In the genomic region with DNA sequence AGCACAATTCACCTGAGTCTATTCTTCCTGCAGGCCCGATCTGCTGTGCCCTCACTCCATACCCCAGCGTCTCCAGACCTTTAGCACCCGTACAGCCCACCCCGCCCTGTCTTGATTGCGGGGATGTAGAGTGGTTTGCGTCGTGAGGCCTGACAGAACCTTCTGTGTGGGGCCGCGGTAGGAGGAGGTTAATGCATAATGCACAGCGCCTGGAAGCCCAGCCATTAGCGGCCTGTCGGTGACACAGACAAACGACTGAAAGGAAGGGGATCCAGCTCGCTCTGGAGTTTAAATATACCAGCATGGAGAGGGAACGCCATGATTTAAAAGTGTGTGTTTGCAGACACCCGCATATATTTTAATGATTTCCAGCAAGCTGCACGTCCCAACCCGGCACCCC, we compare ENCODE assay signal across 20 mouse cellular contexts.
DNase-seq lines count a peak whose midpoint lies in the region; ATAC-seq and TF ChIP-seq lines count a peak whose summit lies in the region.
"Had no signal": no experiment of that assay in that cellular context is flagged by ENCODE, and none has a peak within 500 bp of the region (broad histone marks: within the 10 kb centered on the region; RNA-seq: fewer than 3 reads in every experiment).

No protein-coding gene starts in this region.

- peaks cover 87% of the 10 kb centered on the region for H3K27me3 ChIP-seq in heart, embryonic 12.5 days (replicated peaks)
- peaks cover 100% of the 10 kb centered on the region for H3K27me3 ChIP-seq in liver, embryonic 12.5 days (replicated peaks)
- H3K27me3 ChIP-seq in liver, postnatal 0 days (ENCODE audit: insufficient read depth, low read length): peaks cover 66% of the 10 kb centered on the region
- no peaks in the 10 kb centered on the region for H3K27me3 ChIP-seq in G1E (ENCODE audit: insufficient read depth, low read length)

- H3K4me2 ChIP-seq in heart, embryonic 12.5 days: no peak overlapping the region
- H3K4me2 ChIP-seq in liver, embryonic 12.5 days: peak overlapping the region; percentile 89
- no peak overlapping the region for H3K4me2 ChIP-seq in liver, postnatal 0 days (ENCODE audit: low read depth, low read length)
- H3K4me2 ChIP-seq: stomach, embryonic 15.5 days had no signal

- H3K36me3 ChIP-seq in heart, embryonic 12.5 days: no peaks in the 10 kb centered on the region
- H3K36me3 ChIP-seq in liver, embryonic 12.5 days: no peaks in the 10 kb centered on the region
- no peaks in the 10 kb centered on the region for H3K36me3 ChIP-seq in liver, postnatal 0 days (replicated peaks; ENCODE audit: insufficient read depth, low read length)
- no peaks in the 10 kb centered on the region for H3K36me3 ChIP-seq in G1E (replicated peaks)
- H3K36me3 ChIP-seq: heart, embryonic 10.5 days; stomach, embryonic 15.5 days had no signal

- no peak overlapping the region for H3K4me3 ChIP-seq in heart, embryonic 12.5 days
- H3K4me3 ChIP-seq in liver, embryonic 12.5 days: no peak overlapping the region
- no peak overlapping the region for H3K4me3 ChIP-seq in liver, postnatal 0 days (ENCODE audit: low read depth, low read length)
- H3K4me3 ChIP-seq in G1E (ENCODE audit: low read depth, low read length): peak overlapping the region; percentile 61; the same call in 1 of the 2 replicates
- H3K4me3 ChIP-seq: stomach, embryonic 15.5 days had no signal

- H3K9ac ChIP-seq in heart, embryonic 12.5 days: peak overlapping the region; percentile 36; the same call in 1 of the 2 replicates
- H3K9ac ChIP-seq in liver, embryonic 12.5 days: no peak overlapping the region
- no peak overlapping the region for H3K9ac ChIP-seq in liver, postnatal 0 days (replicated peaks)
- H3K9ac ChIP-seq: forebrain, postnatal 0 days; stomach, embryonic 15.5 days had no signal

- ATAC-seq in heart, embryonic 12.5 days (ENCODE audit: insufficient number of reproducible peaks, low FRiP score): no peak
- no peak for ATAC-seq in liver, embryonic 12.5 days
- ATAC-seq in liver, postnatal 0 days: no peak
- ATAC-seq in G1E (ENCODE audit: extremely low read depth, insufficient number of reproducible peaks, low FRiP score, poor library complexity, severe bottlenecking): no peak
- ATAC-seq: forebrain, postnatal 0 days; lung, postnatal 0 days had no signal

- peaks cover 59% of the 10 kb centered on the region for H3K4me1 ChIP-seq in heart, embryonic 12.5 days (replicated peaks)
- peaks cover 71% of the 10 kb centered on the region for H3K4me1 ChIP-seq in liver, embryonic 12.5 days
- H3K4me1 ChIP-seq in liver, postnatal 0 days (ENCODE audit: insufficient read depth): peaks cover 14% of the 10 kb centered on the region; the same call in 1 of the 2 replicates
- H3K4me1 ChIP-seq in G1E (ENCODE audit: insufficient read depth, low read depth, low read length): peaks cover 48% of the 10 kb centered on the region

- 10% methylated on average over 18 of the region's 18 CpGs for WGBS in heart, embryonic 12.5 days
- WGBS in liver, embryonic 12.5 days (ENCODE audit: insufficient replicate concordance): 12% methylated on average over 18 of the region's 18 CpGs
- 29% methylated on average over 18 of the region's 18 CpGs for WGBS in liver, postnatal 0 days (ENCODE audit: insufficient replicate concordance)

- TF ChIP-seq CTCF in liver, postnatal 0 days (IDR thresholded peaks at IDR 0.05; ENCODE audit: low read depth): no peak
- TF ChIP-seq CTCF in G1E (IDR thresholded peaks at IDR 0.05; ENCODE audit: low read depth, low read length): no peak

- H3K9me3 ChIP-seq in heart, embryonic 12.5 days (replicated peaks): peaks cover 7% of the 10 kb centered on the region; the same call in 1 of the 2 replicates
- H3K9me3 ChIP-seq in liver, embryonic 12.5 days (replicated peaks): no peaks in the 10 kb centered on the region
- H3K9me3 ChIP-seq in liver, postnatal 0 days (ENCODE audit: low read length): no peaks in the 10 kb centered on the region
- H3K9me3 ChIP-seq in G1E (replicated peaks): no peaks in the 10 kb centered on the region
- H3K9me3 ChIP-seq: heart, embryonic 10.5 days; stomach, embryonic 15.5 days had no signal

- no peak for TF ChIP-seq EP300 in liver, postnatal 0 days (IDR thresholded peaks at IDR 0.05; ENCODE audit: low read depth)

- DNase-seq in heart, adult 11 months: no peak
- no peak for DNase-seq in liver, postnatal 0 days
- peak; percentile 36 for DNase-seq in 416B (ENCODE audit: low read depth)
- no peak for DNase-seq in G1E (ENCODE audit: low spot score)
- no peak for DNase-seq in urinary bladder, postnatal 10 days (ENCODE audit: low spot score)
- DNase-seq in spleen, postnatal 36 days (ENCODE audit: low spot score in 2 of 2): no peak
- DNase-seq: adrenal gland, postnatal 14 days; forebrain, postnatal 0 days; heart, postnatal 14 days; kidney, adult 8-10 months; kidney, postnatal 14 days; left cerebral cortex, postnatal 4 days; right cerebral cortex, postnatal 14 days; thymus, adult 18-20 months; thymus, postnatal 4 days had no signal

- H3K27ac ChIP-seq in heart, embryonic 12.5 days (ENCODE audit: poor library complexity, severe bottlenecking): no peak overlapping the region
- no peak overlapping the region for H3K27ac ChIP-seq in liver, embryonic 12.5 days
- no peak overlapping the region for H3K27ac ChIP-seq in liver, postnatal 0 days (ENCODE audit: low read depth)
- H3K27ac ChIP-seq: heart, embryonic 10.5 days; stomach, embryonic 15.5 days had no signal
